Mouse (Mus musculus) layer of hippocampus, adult 11-12 months (tissue): ENCODE measurements at regions not wholly inside any gene's neighbourhood (a gene's known extent, or its start where the extent isn't known, plus 50 kb on each side); places are given as distances from the start of the nearest gene placed in this dataset.
A peak's percentile ranks its signal among the peaks of the same experiment; 100 is the strongest.
"Not testable (repeated sequence)": the region's sequence is repeated elsewhere in the genome, so short reads cannot be mapped to it uniquely, and the experiment has no call there.

Source experiments
- DNase-seq: peaks from one replicate; pipeline ENCODE4 v3.0.0; 2022; ENCODE audit warnings: low spot score

GRCm38 (mm10) chr6:50822236-50823151 lies 168.3 kb upstream of the Npvf start:
- no peak for DNase-seq

GRCm38 (mm10) chr6:50823220-50823910 lies 169.1 kb upstream of the Npvf start:
- no peak for DNase-seq

GRCm38 (mm10) chr6:50824466-50824865 lies 170.2 kb upstream of the Npvf start:
- no peak for DNase-seq

GRCm38 (mm10) chr6:50831725-50832124 lies 177.5 kb upstream of the Npvf start:
- no peak for DNase-seq

GRCm38 (mm10) chr6:50835997-50836625 lies 181.9 kb upstream of the Npvf start:
- no peak for DNase-seq

- DNase-seq, result no peak
These were observed 186.6 kb upstream of the Npvf start for GRCm38 (mm10) chr6:50840826-50841225.

- not testable (repeated sequence) for DNase-seq
These were observed 191.0 kb upstream of the Npvf start for GRCm38 (mm10) chr6:50845246-50845645.

- no peak for DNase-seq
These were observed 192.7 kb upstream of the Npvf start for GRCm38 (mm10) chr6:50846740-50847516.

GRCm38 (mm10) chr6:50847548-50847947 lies 193.3 kb upstream of the Npvf start:
- no peak for DNase-seq

- no peak for DNase-seq
These were observed 204.9 kb upstream of the Npvf start for GRCm38 (mm10) chr6:50859162-50859561.

GRCm38 (mm10) chr6:50877991-50878390 lies 223.8 kb upstream of the Npvf start:
- no peak for DNase-seq

GRCm38 (mm10) chr6:50882298-50882697 lies 228.1 kb upstream of the Npvf start:
- no peak for DNase-seq

GRCm38 (mm10) chr6:50882759-50883158 lies 228.5 kb upstream of the Npvf start:
- DNase-seq, result no peak

- DNase-seq, result no peak
These were observed 230.8 kb upstream of the Npvf start for GRCm38 (mm10) chr6:50885031-50885430.

GRCm38 (mm10) chr6:50885771-50886360 lies 231.6 kb upstream of the Npvf start:
- DNase-seq, result peak; percentile 17

- peak; percentile 60 for DNase-seq
These were observed 236.3 kb upstream of the Npvf start for GRCm38 (mm10) chr6:50890370-50891204.

- no peak for DNase-seq
These were observed 236.9 kb upstream of the Npvf start for GRCm38 (mm10) chr6:50891205-50891526.

GRCm38 (mm10) chr6:50898792-50899191 lies 244.6 kb upstream of the Npvf start:
- no peak for DNase-seq

GRCm38 (mm10) chr6:50915166-50916030 lies 261.2 kb upstream of the Npvf start:
- no peak for DNase-seq

GRCm38 (mm10) chr6:50918248-50918647 lies 264.0 kb upstream of the Npvf start:
- no peak for DNase-seq
